Mouse (Mus musculus) lung, embryonic 15.5 days (tissue): ENCODE data around the gene Snx30. TPM values are rescaled to one million over a fixed set of nuclear protein-coding genes. Genes with fewer than 3 reads are reported as not detected.
"Not testable (repeated sequence)": the region's sequence is repeated elsewhere in the genome, so short reads cannot be mapped to it uniquely, and the experiment has no call there.

Source experiments
- ATAC-seq: fragments of 200-750 bp; cut with Nextera tagmentation; 2 replicates; pipeline ENCODE4 v1.8.0; 2017; ENCODE audit warnings: moderate number of reproducible peaks, borderline replicate concordance; ENCODE audit not compliant: low FRiP score, low TSS enrichment; ENCODE audit errors: extremely low read depth
- H3K27ac ChIP-seq: fragments of 300-500 bp; sonication (generic); 2 replicates; pipeline ENCODE4 v1.5.1; 2015; ENCODE audit warnings: moderate library complexity, mild to moderate bottlenecking, inconsistent platforms
- H3K27me3 ChIP-seq: fragments of 300-500 bp; sonication (generic); 2 replicates; pipeline ENCODE4 v1.6.1; 2015; ENCODE audit warnings: inconsistent platforms
- H3K36me3 ChIP-seq: fragments of 300-500 bp; sonication (generic); 2 replicates; pipeline ENCODE4 v1.6.1; 2015; ENCODE audit warnings: inconsistent platforms
- H3K4me1 ChIP-seq: fragments of 300-500 bp; sonication (generic); 2 replicates; pipeline ENCODE4 v1.6.1; 2015; ENCODE audit warnings: inconsistent platforms
- H3K4me2 ChIP-seq: fragments of 300-500 bp; sonication (generic); 2 replicates; pipeline ENCODE4 v1.6.1; 2015; ENCODE audit warnings: inconsistent platforms, mild to moderate bottlenecking, moderate library complexity
- H3K4me3 ChIP-seq: fragments of 300-500 bp; sonication (generic); 2 replicates; pipeline ENCODE4 v1.5.1; 2015; ENCODE audit warnings: mild to moderate bottlenecking, inconsistent platforms
- H3K9ac ChIP-seq: fragments of 300-500 bp; sonication (generic); 2 replicates; pipeline ENCODE4 v1.6.1; 2015; ENCODE audit warnings: inconsistent platforms
- H3K9me3 ChIP-seq: fragments of 300-500 bp; sonication (generic); 2 replicates; pipeline ENCODE4 v1.6.1; 2016; ENCODE audit warnings: inconsistent platforms
- WGBS: fragments of 180-500 bp; shearing (Covaris S2); methylation state at CpG from one replicate; pipeline ENCODE4 v1.1.7; 2015; 5-methylcytosine and 5-hydroxymethylcytosine counted together
- polyA plus RNA-seq: library from polyadenylated mRNA; unstranded; fragments of >200 nt; fragmentation: Nextera tagmentation; extraction: Ambion mirVana; gene quantifications from 2 replicates; pipeline ENCODE4 v1.2.1, GENCODE M21; 2015

Gene Snx30
- polyA plus RNA-seq, 1 experiment from 2014 or later, result 10.0 TPM

- no peaks in the 10 kb centered on the region for H3K9me3 ChIP-seq
- H3K36me3 ChIP-seq, result peaks cover 27% of the 10 kb centered on the region
- peaks cover 15% of the 10 kb centered on the region for H3K4me1 ChIP-seq
- no peak overlapping the region for H3K4me3 ChIP-seq
- WGBS, result 76% methylated on average over 3 of the region's 3 CpGs
- no peak overlapping the region for H3K9ac ChIP-seq
- ATAC-seq, result no peak
- H3K27ac ChIP-seq, result no peak overlapping the region
- no peak overlapping the region for H3K4me2 ChIP-seq
- H3K27me3 ChIP-seq, result no peaks in the 10 kb centered on the region
Measured at GRCm38 (mm10) chr4:59777828-59778227, 27.8 kb upstream of the Snx30 start.

- H3K27ac ChIP-seq, result no peak overlapping the region
- WGBS, result 8% methylated on average over 1 of the region's 1 CpGs
- ATAC-seq, result no peak
- H3K9ac ChIP-seq, result no peak overlapping the region
- peaks cover 15% of the 10 kb centered on the region for H3K4me1 ChIP-seq
- no peak overlapping the region for H3K4me2 ChIP-seq
- H3K27me3 ChIP-seq, result no peaks in the 10 kb centered on the region
- no peaks in the 10 kb centered on the region for H3K9me3 ChIP-seq
- 0 out of 2 replicates have a peak, but pooled peaks cover 9% of the 10 kb centered on the region for H3K36me3 ChIP-seq
- H3K4me3 ChIP-seq, result no peak overlapping the region
Measured at GRCm38 (mm10) chr4:59780568-59780967, 25.1 kb upstream of the Snx30 start.

DNA sequence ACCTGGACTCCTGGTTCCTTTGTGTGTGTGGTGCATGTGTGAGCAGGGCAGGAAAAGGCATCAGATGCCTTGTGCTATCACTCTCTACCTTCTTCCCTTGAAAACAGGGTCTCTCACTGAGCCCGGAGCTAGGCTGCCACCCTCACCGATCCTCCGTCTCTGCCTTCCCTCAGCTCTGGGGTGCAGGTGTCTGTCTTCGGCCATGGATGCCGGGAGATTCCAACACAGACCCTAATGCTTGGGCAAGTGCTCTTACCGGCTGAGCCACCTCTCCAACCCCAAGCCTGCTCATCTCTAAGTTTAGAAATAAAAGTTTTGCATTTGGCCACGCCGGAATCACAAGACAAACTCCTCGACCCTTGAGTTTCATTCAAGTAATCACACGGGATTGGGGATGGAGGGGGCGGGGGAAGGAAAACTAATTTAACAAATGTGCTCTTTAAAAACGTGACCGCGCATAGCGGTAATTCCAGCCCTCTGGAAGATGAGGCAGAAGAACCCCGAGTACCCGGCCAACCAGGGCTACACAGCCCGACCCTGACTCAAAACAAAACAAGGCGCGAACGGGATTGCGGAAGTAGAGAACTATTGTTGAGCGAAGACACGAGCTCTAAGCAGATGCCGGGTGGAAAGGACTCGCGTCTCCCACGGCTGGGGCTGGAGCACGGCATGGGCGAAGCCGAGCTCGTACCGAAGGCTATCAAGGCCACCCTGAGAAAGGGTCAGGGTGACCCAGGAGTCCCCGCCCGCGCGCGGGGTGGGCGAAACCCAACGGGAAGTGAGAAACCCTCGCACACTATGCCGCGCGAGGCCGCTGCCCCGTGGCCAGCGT, 22.6 kb upstream of the Snx30 start:
- Histone ChIP-seq H3K27me3 (no peaks in the 10 kb centered on the region), H3K4me2 (peak overlapping the region; percentile 86), H3K36me3 (0 out of 2 replicates have a peak, but pooled peaks cover 3% of the 10 kb centered on the region), H3K27ac (0 out of 2 replicates have a peak overlapping the region, but pooled peaks have one; percentile 16), H3K9ac (peak overlapping the region; percentile 67), H3K4me1 (peaks cover 15% of the 10 kb centered on the region), H3K4me3 (peak overlapping the region; percentile 72), H3K9me3 (no peaks in the 10 kb centered on the region)
- WGBS, result under 1% methylated on average over 47 of the region's 47 CpGs
- peak; percentile 65 for ATAC-seq

- peak overlapping the region; percentile 86 for H3K4me2 ChIP-seq
- H3K27ac ChIP-seq, result peak overlapping the region; percentile 44
- H3K4me3 ChIP-seq, result peak overlapping the region; percentile 72
- no peaks in the 10 kb centered on the region for H3K27me3 ChIP-seq
- H3K9me3 ChIP-seq, result no peaks in the 10 kb centered on the region
- WGBS, result 1% methylated on average over 36 of the region's 36 CpGs
- peak; percentile 95 for ATAC-seq
- H3K4me1 ChIP-seq, result peaks cover 15% of the 10 kb centered on the region
- H3K9ac ChIP-seq, result peak overlapping the region; percentile 67
- no peaks in the 10 kb centered on the region for H3K36me3 ChIP-seq
Measured at GRCm38 (mm10) chr4:59783685-59784279, 21.9 kb upstream of the Snx30 start.

DNA sequence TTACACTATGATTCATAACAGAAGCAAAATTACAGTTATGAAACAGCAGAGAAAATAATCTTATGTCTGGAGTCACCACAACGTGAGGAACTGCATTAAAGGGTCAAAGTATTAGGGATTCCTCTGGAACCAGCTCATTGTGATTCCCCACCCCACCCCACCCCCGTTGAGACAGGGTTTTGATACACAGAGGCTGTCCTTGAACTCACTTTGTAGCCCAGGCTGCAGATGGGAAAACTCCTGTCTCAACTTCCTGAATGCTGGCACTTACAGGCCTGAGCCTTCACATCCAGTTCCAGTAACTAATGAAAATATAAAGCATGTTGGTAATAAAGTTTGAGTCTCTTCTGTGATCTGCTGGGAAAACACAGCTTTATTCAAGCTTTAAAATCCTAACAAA, 20.2 kb upstream of the Snx30 start:
- WGBS, result 17% methylated on average over 2 of the region's 2 CpGs
- no peaks in the 10 kb centered on the region for H3K27me3 ChIP-seq
- H3K36me3 ChIP-seq, result no peaks in the 10 kb centered on the region
- no peak overlapping the region for H3K4me3 ChIP-seq
- H3K4me1 ChIP-seq, result peaks cover 11% of the 10 kb centered on the region
- no peak for ATAC-seq
- H3K4me2 ChIP-seq, result no peak overlapping the region
- H3K9me3 ChIP-seq, result no peaks in the 10 kb centered on the region
- H3K9ac ChIP-seq, result no peak overlapping the region
- no peak overlapping the region for H3K27ac ChIP-seq

GRCm38 (mm10) chr4:59786661-59787060, 19.0 kb upstream of the Snx30 start:
- Histone ChIP-seq H3K4me1 (peaks cover 8% of the 10 kb centered on the region), H3K9me3 (no peaks in the 10 kb centered on the region), H3K27me3 (no peaks in the 10 kb centered on the region), H3K4me2 (no peak overlapping the region), H3K9ac (no peak overlapping the region), H3K36me3 (no peaks in the 10 kb centered on the region), H3K27ac (no peak overlapping the region), H3K4me3 (no peak overlapping the region)
- 2% methylated on average over 7 of the region's 7 CpGs for WGBS
- no peak for ATAC-seq

- H3K4me1 ChIP-seq, result peaks cover 5% of the 10 kb centered on the region; the same call in 1 of the 2 replicates
- H3K9me3 ChIP-seq, result no peaks in the 10 kb centered on the region
- H3K27ac ChIP-seq, result no peak overlapping the region
- no peaks in the 10 kb centered on the region for H3K27me3 ChIP-seq
- H3K4me3 ChIP-seq, result no peak overlapping the region
- no peak overlapping the region for H3K4me2 ChIP-seq
- no peaks in the 10 kb centered on the region for H3K36me3 ChIP-seq
- no peak for ATAC-seq
- 52% methylated on average over 6 of the region's 6 CpGs for WGBS
- no peak overlapping the region for H3K9ac ChIP-seq
Measured at GRCm38 (mm10) chr4:59787126-59787525, 18.5 kb upstream of the Snx30 start.

- ATAC-seq, result no peak
- no peaks in the 10 kb centered on the region for H3K27me3 ChIP-seq
- no peak overlapping the region for H3K9ac ChIP-seq
- H3K4me2 ChIP-seq, result no peak overlapping the region
- no peak overlapping the region for H3K4me3 ChIP-seq
- no peak overlapping the region for H3K27ac ChIP-seq
- H3K9me3 ChIP-seq, result no peaks in the 10 kb centered on the region
- no peaks in the 10 kb centered on the region for H3K4me1 ChIP-seq
- no peaks in the 10 kb centered on the region for H3K36me3 ChIP-seq
Measured at GRCm38 (mm10) chr4:59789015-59789414, 16.6 kb upstream of the Snx30 start.

DNA sequence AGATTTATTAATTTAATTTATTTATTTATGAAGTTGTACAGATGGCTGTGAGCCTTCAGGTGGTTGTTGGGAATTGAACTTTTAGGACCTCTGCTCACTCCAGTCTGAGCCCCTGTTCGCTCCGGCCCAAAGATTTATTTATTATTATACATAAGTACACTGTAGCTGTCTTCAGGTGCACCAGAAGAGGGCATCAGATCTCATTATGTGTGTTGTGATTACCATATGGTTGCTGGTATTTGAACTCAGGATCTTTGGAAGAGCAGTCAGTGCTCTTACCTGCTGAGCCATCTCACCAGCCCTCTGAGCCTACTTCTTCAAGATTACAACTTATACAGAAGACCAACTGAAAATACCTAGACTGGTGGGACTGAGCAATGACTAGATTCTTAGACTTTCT, 12.0 kb upstream of the Snx30 start:
- not testable (repeated sequence) for H3K27ac ChIP-seq, H3K4me3 ChIP-seq, H3K4me1 ChIP-seq, H3K4me2 ChIP-seq, H3K36me3 ChIP-seq, H3K27me3 ChIP-seq, ATAC-seq, H3K9me3 ChIP-seq, H3K9ac ChIP-seq
- 74% methylated on average over 2 of the region's 2 CpGs for WGBS

DNA sequence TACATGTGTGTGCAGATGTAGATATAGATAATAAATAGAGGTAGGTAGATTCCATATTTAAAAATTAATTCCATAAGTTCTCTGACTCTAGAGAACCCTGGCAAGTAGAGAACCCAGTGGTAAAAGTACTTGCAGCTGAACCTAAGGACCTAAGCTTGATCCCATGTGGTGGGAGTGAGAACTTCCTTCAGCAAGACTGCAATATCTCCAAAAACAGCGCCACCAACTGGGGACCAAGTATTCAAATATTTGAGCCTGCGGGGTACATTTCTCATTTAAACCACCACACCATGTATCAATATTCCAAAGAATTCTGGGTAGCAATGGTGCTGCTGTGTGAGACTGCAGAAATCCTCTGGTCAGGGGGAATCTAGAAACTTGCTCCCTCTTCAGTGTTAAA, 11.5 kb upstream of the Snx30 start:
- no peak for ATAC-seq
- Histone ChIP-seq H3K9ac (no peak overlapping the region), H3K4me1 (no peaks in the 10 kb centered on the region), H3K4me2 (no peak overlapping the region), H3K4me3 (no peak overlapping the region), H3K9me3 (no peaks in the 10 kb centered on the region), H3K36me3 (no peaks in the 10 kb centered on the region), H3K27me3 (no peaks in the 10 kb centered on the region), H3K27ac (no peak overlapping the region)
- 82% methylated on average over 2 of the region's 2 CpGs for WGBS

DNA sequence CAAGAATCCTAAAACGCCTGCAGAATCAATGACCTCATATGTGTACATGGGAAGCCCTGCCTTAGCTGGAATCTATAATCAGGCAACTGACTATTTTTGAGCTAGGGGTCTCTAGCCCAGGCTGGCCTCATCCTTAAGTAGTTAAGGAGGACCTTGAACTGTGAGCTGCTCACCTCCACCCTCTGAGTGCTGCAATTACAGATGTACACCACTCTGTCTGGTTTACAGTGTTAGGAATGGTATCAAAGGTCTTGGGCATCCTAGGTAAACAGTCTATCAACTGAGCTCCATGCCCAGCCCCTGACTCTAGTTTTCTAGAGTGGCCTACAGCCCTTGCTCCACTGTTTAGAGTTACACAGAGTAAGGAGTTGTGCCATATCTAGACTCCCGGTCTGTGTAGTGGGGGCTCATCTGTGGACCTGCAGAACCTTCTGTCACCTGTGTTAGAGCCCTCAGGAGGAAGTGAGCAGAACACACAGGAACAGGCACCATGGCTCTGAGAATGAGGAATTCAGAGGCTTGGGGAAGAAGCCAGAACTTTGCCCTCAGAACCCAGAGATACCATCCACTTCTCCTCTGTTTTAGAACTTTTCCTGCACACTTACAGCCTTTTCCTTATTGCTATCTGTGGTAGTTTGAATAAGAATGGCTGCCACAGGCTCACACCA, 9.7 kb upstream of the Snx30 start:
- H3K9ac ChIP-seq, result no peak overlapping the region
- H3K36me3 ChIP-seq, result no peaks in the 10 kb centered on the region
- no peaks in the 10 kb centered on the region for H3K27me3 ChIP-seq
- 79% methylated on average over 2 of the region's 2 CpGs for WGBS
- no peak overlapping the region for H3K4me2 ChIP-seq
- no peak for ATAC-seq
- no peak overlapping the region for H3K4me3 ChIP-seq
- H3K27ac ChIP-seq, result no peak overlapping the region
- H3K4me1 ChIP-seq, result no peaks in the 10 kb centered on the region
- H3K9me3 ChIP-seq, result no peaks in the 10 kb centered on the region

- H3K4me2 ChIP-seq, result no peak overlapping the region
- no peaks in the 10 kb centered on the region for H3K9me3 ChIP-seq
- H3K27me3 ChIP-seq, result no peaks in the 10 kb centered on the region
- H3K27ac ChIP-seq, result no peak overlapping the region
- ATAC-seq, result no peak
- H3K4me1 ChIP-seq, result 0 out of 2 replicates have a peak, but pooled peaks cover 3% of the 10 kb centered on the region
- no peaks in the 10 kb centered on the region for H3K36me3 ChIP-seq
- WGBS, result 80% methylated on average over 5 of the region's 5 CpGs
- no peak overlapping the region for H3K4me3 ChIP-seq
- no peak overlapping the region for H3K9ac ChIP-seq
Measured at GRCm38 (mm10) chr4:59800181-59800580, 5.5 kb upstream of the Snx30 start.
